Mouse (Mus musculus): ENCODE data around the gene Hyal3. TPM values are rescaled to one million over a fixed set of nuclear protein-coding genes. Genes with fewer than 3 reads are reported as not detected.

Hyal3 gene
- polyA plus RNA-seq, 1 experiment from 2014 or later: 1.8 TPM

Other genes starting within 250 kb of the Hyal3 start
- gene Hemk1, start 242.5 kb upstream of the Hyal3 start, polyA plus RNA-seq (2015; fragmentation: Nextera tagmentation; extraction: Ambion mirVana): 20.1 and 21.1 TPM in 2 replicates
- gene 6430571L13Rik, start 240.2 kb upstream of the Hyal3 start, polyA plus RNA-seq (2015; fragmentation: Nextera tagmentation; extraction: Ambion mirVana): 9.7 TPM in 2 replicates
- gene Cacna2d2, start 181.2 kb upstream of the Hyal3 start, polyA plus RNA-seq (2015; fragmentation: Nextera tagmentation; extraction: Ambion mirVana): 10.2 and 10.3 TPM in 2 replicates
- 48.0 and 50.5 TPM in 2 replicates for gene Tmem115, start 46.9 kb upstream of the Hyal3 start, polyA plus RNA-seq (2015; fragmentation: Nextera tagmentation; extraction: Ambion mirVana)
- 45.1 and 45.7 TPM in 2 replicates for gene Cyb561d2, start 38.6 kb upstream of the Hyal3 start, polyA plus RNA-seq (2015; fragmentation: Nextera tagmentation; extraction: Ambion mirVana)
- 78.4 and 81.6 TPM in 2 replicates for gene Nprl2, start 38.6 kb upstream of the Hyal3 start, polyA plus RNA-seq (2015; fragmentation: Nextera tagmentation; extraction: Ambion mirVana)
- 4.6 TPM in 2 replicates for gene Zmynd10, start 33.5 kb upstream of the Hyal3 start, polyA plus RNA-seq (2015; fragmentation: Nextera tagmentation; extraction: Ambion mirVana)
- gene Rassf1, start 29.3 kb upstream of the Hyal3 start, polyA plus RNA-seq (2015; fragmentation: Nextera tagmentation; extraction: Ambion mirVana): 44.4 and 45.3 TPM in 2 replicates
- 123 and 125 TPM in 2 replicates for gene Tusc2, start 17.6 kb upstream of the Hyal3 start, polyA plus RNA-seq (2015; fragmentation: Nextera tagmentation; extraction: Ambion mirVana)
- gene Hyal2, start 12.9 kb upstream of the Hyal3 start, polyA plus RNA-seq (2015; fragmentation: Nextera tagmentation; extraction: Ambion mirVana): 82.9 and 88.7 TPM in 2 replicates
- gene Hyal1, start 3.9 kb upstream of the Hyal3 start, polyA plus RNA-seq (2015; fragmentation: Nextera tagmentation; extraction: Ambion mirVana): 7.9 and 9.5 TPM in 2 replicates
- 21.4 and 23.1 TPM in 2 replicates for gene Naa80, start 1.9 kb upstream of the Hyal3 start, polyA plus RNA-seq (2015; fragmentation: Nextera tagmentation; extraction: Ambion mirVana)
- 14.5 and 16.9 TPM in 2 replicates for gene Ifrd2, start 6.8 kb downstream of the Hyal3 start, polyA plus RNA-seq (2015; fragmentation: Nextera tagmentation; extraction: Ambion mirVana)
- gene Sema3b, start 28.4 kb downstream of the Hyal3 start, polyA plus RNA-seq (2015; fragmentation: Nextera tagmentation; extraction: Ambion mirVana): 4.3 and 4.9 TPM in 2 replicates
- gene Gnai2, start 54.5 kb downstream of the Hyal3 start, polyA plus RNA-seq (2015; fragmentation: Nextera tagmentation; extraction: Ambion mirVana): 299 and 386 TPM in 2 replicates
- gene Slc38a3, start 88.7 kb downstream of the Hyal3 start, polyA plus RNA-seq (2015; fragmentation: Nextera tagmentation; extraction: Ambion mirVana): 31.8 and 40.4 TPM in 2 replicates
- gene Gnat1, start 98.9 kb downstream of the Hyal3 start, polyA plus RNA-seq (2015; fragmentation: Nextera tagmentation; extraction: Ambion mirVana): 2.1 and 2.2 TPM in 2 replicates
- 26.0 and 31.2 TPM in 2 replicates for gene Sema3f, start 129.7 kb downstream of the Hyal3 start, polyA plus RNA-seq (2015; fragmentation: Nextera tagmentation; extraction: Ambion mirVana)
- 280 and 292 TPM in 2 replicates for gene Rbm5, start 190.2 kb downstream of the Hyal3 start, polyA plus RNA-seq (2015; fragmentation: Nextera tagmentation; extraction: Ambion mirVana)